Mouse (Mus musculus) limb, embryonic 14.5 days (tissue): Measurements from ENCODE around the gene Trpd52l3. TPM values are rescaled to one million over a fixed set of nuclear protein-coding genes. Genes with fewer than 3 reads are reported as not detected.

Source experiments
- ATAC-seq: fragments of 200-750 bp; cut with Nextera tagmentation; 2 replicates; pipeline ENCODE4 v1.8.0; 2017; ENCODE audit warnings: low read depth, moderate number of reproducible peaks, moderate TSS enrichment; ENCODE audit not compliant: low FRiP score
- DNase-seq: peaks from one replicate; pipeline ENCODE4 v3.0.0-alpha.2; 2015; ENCODE audit warnings: low spot score
- H3K27ac ChIP-seq: fragments of 300-500 bp; sonication (generic); replicated peaks from 2 replicates; pipeline ENCODE4 v1.5.1; 2014; ENCODE audit warnings: low read depth, mild to moderate bottlenecking, low read length, moderate library complexity, mixed read lengths
- H3K27me3 ChIP-seq: fragments of 300-500 bp; sonication (generic); 2 replicates; pipeline ENCODE4 v1.6.1; 2014; ENCODE audit warnings: low read length, mixed read lengths; ENCODE audit not compliant: control insufficient read depth, insufficient read depth
- H3K36me3 ChIP-seq: fragments of 300-500 bp; sonication (generic); 2 replicates; pipeline ENCODE4 v1.6.1; 2014; ENCODE audit warnings: mild to moderate bottlenecking, low read length, moderate library complexity, mixed read lengths; ENCODE audit not compliant: control insufficient read depth, insufficient read depth
- H3K4me1 ChIP-seq: fragments of 300-500 bp; sonication (generic); 2 replicates; pipeline ENCODE4 v1.6.1; 2014; ENCODE audit warnings: antibody characterized with exemption, low read length, mixed read lengths; ENCODE audit not compliant: control insufficient read depth, insufficient read depth
- H3K4me2 ChIP-seq: fragments of 300-500 bp; sonication (generic); replicated peaks from 2 replicates; pipeline ENCODE4 v1.6.1; 2014; ENCODE audit warnings: low read depth, mild to moderate bottlenecking, low read length, moderate library complexity; ENCODE audit not compliant: severe bottlenecking
- H3K4me3 ChIP-seq: fragments of 300-500 bp; sonication (generic); replicated peaks from 2 replicates; pipeline ENCODE4 v1.5.1; 2014; ENCODE audit warnings: low read length
- H3K9ac ChIP-seq: fragments of 300-500 bp; sonication (generic); 2 replicates; pipeline ENCODE4 v1.6.1; 2014; ENCODE audit warnings: mild to moderate bottlenecking, low read depth, low read length, moderate library complexity; ENCODE audit not compliant: severe bottlenecking
- H3K9me3 ChIP-seq: fragments of 300-500 bp; sonication (generic); 2 replicates; pipeline ENCODE4 v1.6.1; 2016; ENCODE audit warnings: low read length; ENCODE audit not compliant: control insufficient read depth
- POLR2A ChIP-seq: fragments of 200-500 bp; IDR thresholded peaks from 2 replicates; pipeline ENCODE4 v1.8.0; 2012; ENCODE audit warnings: inconsistent platforms, mild to moderate bottlenecking, moderate library complexity, borderline replicate concordance; ENCODE audit not compliant: insufficient read depth, insufficient read length; ENCODE audit errors: extremely low read depth
- WGBS: fragments of 180-500 bp; shearing (Covaris S2); extraction: QIAGEN DNeasy Blood & Tissue Kit; methylation state at CpG from one replicate; pipeline ENCODE4 v1.1.7; 2014; 5-methylcytosine and 5-hydroxymethylcytosine counted together
- polyA plus RNA-seq, 2 experiments: library from polyadenylated mRNA; depleted of rRNA in 1 of 2; stranded (reverse) in 1 of 2; unstranded in 1 of 2; fragments of >200 nt; fragmentation: Nextera tagmentation in 1 of 2; extraction: Ambion mirVana in 1 of 2; gene quantifications; 2 replicates each; pipeline versions ENCODE4 v1.2.1 to v1.2.3; 2012 to 2014

The Trpd52l3 gene
- polyA plus RNA-seq, 2 experiments, result not detected

- H3K27me3 ChIP-seq, result no peaks in the 10 kb centered on the region
- ATAC-seq (no peak), DNase-seq (no peak)
- TF ChIP-seq POLR2A, result no peak
- 95% methylated on average over 1 of the region's 1 CpGs for WGBS
- peaks cover 42% of the 10 kb centered on the region for H3K36me3 ChIP-seq
- no peak overlapping the region for H3K27ac ChIP-seq
- H3K4me2 ChIP-seq, result no peak overlapping the region
- no peak overlapping the region for H3K4me3 ChIP-seq
- no peak overlapping the region for H3K9ac ChIP-seq
- 0 out of 2 replicates have a peak, but pooled peaks cover 3% of the 10 kb centered on the region for H3K9me3 ChIP-seq
- no peaks in the 10 kb centered on the region for H3K4me1 ChIP-seq
Observed at GRCm38 (mm10) chr19:30044630-30045029, 41.0 kb downstream of the Trpd52l3 start.

- H3K4me1 ChIP-seq, result no peaks in the 10 kb centered on the region
- no peak overlapping the region for H3K4me3 ChIP-seq
- DNase-seq (no peak), ATAC-seq (no peak)
- H3K36me3 ChIP-seq, result peaks cover 42% of the 10 kb centered on the region
- no peaks in the 10 kb centered on the region for H3K27me3 ChIP-seq
- no peak overlapping the region for H3K4me2 ChIP-seq
- H3K9me3 ChIP-seq, result 0 out of 2 replicates have a peak, but pooled peaks cover 3% of the 10 kb centered on the region
- H3K27ac ChIP-seq, result no peak overlapping the region
- no peak for TF ChIP-seq POLR2A
- no peak overlapping the region for H3K9ac ChIP-seq
- 80% methylated on average over 1 of the region's 1 CpGs for WGBS
Observed at GRCm38 (mm10) chr19:30045857-30046256, 42.3 kb downstream of the Trpd52l3 start.

GRCm38 (mm10) chr19:30050584-30050983 is 47.0 kb downstream of the Trpd52l3 start:
- no peaks in the 10 kb centered on the region for H3K27me3 ChIP-seq
- ATAC-seq (no peak), DNase-seq (no peak)
- 0 out of 2 replicates have a peak, but pooled peaks cover 3% of the 10 kb centered on the region for H3K9me3 ChIP-seq
- H3K4me3 ChIP-seq, result no peak overlapping the region
- no peak overlapping the region for H3K27ac ChIP-seq
- peaks cover 18% of the 10 kb centered on the region; the same call in 1 of the 2 replicates for H3K36me3 ChIP-seq
- no peaks in the 10 kb centered on the region for H3K4me1 ChIP-seq
- 93% methylated on average over 2 of the region's 2 CpGs for WGBS
- H3K4me2 ChIP-seq, result no peak overlapping the region
- no peak overlapping the region for H3K9ac ChIP-seq
- no peak for TF ChIP-seq POLR2A

GRCm38 (mm10) chr19:30051479-30051878 is 47.9 kb downstream of the Trpd52l3 start:
- no peaks in the 10 kb centered on the region for H3K4me1 ChIP-seq
- ATAC-seq (no peak), DNase-seq (no peak)
- no peak overlapping the region for H3K9ac ChIP-seq
- no peak overlapping the region for H3K27ac ChIP-seq
- H3K27me3 ChIP-seq, result no peaks in the 10 kb centered on the region
- 85% methylated on average over 3 of the region's 3 CpGs for WGBS
- no peak for TF ChIP-seq POLR2A
- peaks cover 13% of the 10 kb centered on the region; the same call in 1 of the 2 replicates for H3K36me3 ChIP-seq
- 0 out of 2 replicates have a peak, but pooled peaks cover 2% of the 10 kb centered on the region for H3K9me3 ChIP-seq
- no peak overlapping the region for H3K4me2 ChIP-seq
- H3K4me3 ChIP-seq, result no peak overlapping the region

GRCm38 (mm10) chr19:30054218-30054617 is 50.6 kb downstream of the Trpd52l3 start:
- 97% methylated on average over 2 of the region's 2 CpGs for WGBS
- H3K4me3 ChIP-seq, result no peak overlapping the region
- ATAC-seq (no peak), DNase-seq (no peak)
- H3K4me2 ChIP-seq, result no peak overlapping the region
- no peaks in the 10 kb centered on the region for H3K4me1 ChIP-seq
- TF ChIP-seq POLR2A, result no peak
- peaks cover 3% of the 10 kb centered on the region; the same call in 1 of the 2 replicates for H3K36me3 ChIP-seq
- H3K9ac ChIP-seq, result no peak overlapping the region
- H3K27me3 ChIP-seq, result no peaks in the 10 kb centered on the region
- H3K9me3 ChIP-seq, result no peaks in the 10 kb centered on the region
- no peak overlapping the region for H3K27ac ChIP-seq

Other genes with a start within 250 kb of the Trpd52l3 start
- gene 9930021J03Rik, start 197.8 kb upstream of the Trpd52l3 start, polyA plus RNA-seq (2012; rRNA removed), result 23.0 and 23.7 TPM in 2 replicates
- gene 9930021J03Rik, start 197.8 kb upstream of the Trpd52l3 start, polyA plus RNA-seq (2014; fragmentation: Nextera tagmentation; extraction: Ambion mirVana), result 8.5 and 9.5 TPM in 2 replicates
- 6.3 and 8.0 TPM in 2 replicates for gene Ranbp6, start 190.8 kb upstream of the Trpd52l3 start, polyA plus RNA-seq (2012; rRNA removed)
- gene Ranbp6, start 190.8 kb upstream of the Trpd52l3 start, polyA plus RNA-seq (2014; fragmentation: Nextera tagmentation; extraction: Ambion mirVana), result 20.5 and 22.8 TPM in 2 replicates
- gene Il33, start 78.7 kb upstream of the Trpd52l3 start, polyA plus RNA-seq (2012; rRNA removed), result 2.7 and 2.9 TPM in 2 replicates
- gene Il33, start 78.7 kb upstream of the Trpd52l3 start, polyA plus RNA-seq (2014; fragmentation: Nextera tagmentation; extraction: Ambion mirVana), result 2.7 and 2.9 TPM in 2 replicates
- gene Uhrf2, start 26.7 kb downstream of the Trpd52l3 start, polyA plus RNA-seq (2012; rRNA removed), result 129 and 158 TPM in 2 replicates
- 65.2 and 74.8 TPM in 2 replicates for gene Uhrf2, start 26.7 kb downstream of the Trpd52l3 start, polyA plus RNA-seq (2014; fragmentation: Nextera tagmentation; extraction: Ambion mirVana)
- 4.9 and 6.6 TPM in 2 replicates for gene Gldc, start 171.6 kb downstream of the Trpd52l3 start, polyA plus RNA-seq (2012; rRNA removed)
- gene Gldc, start 171.6 kb downstream of the Trpd52l3 start, polyA plus RNA-seq (2014; fragmentation: Nextera tagmentation; extraction: Ambion mirVana), result 7.5 and 8.9 TPM in 2 replicates
- gene Mbl2, start 229.2 kb downstream of the Trpd52l3 start, polyA plus RNA-seq (2012; rRNA removed), result not detected in 2 replicates
- gene Mbl2, start 229.2 kb downstream of the Trpd52l3 start, polyA plus RNA-seq (2014; fragmentation: Nextera tagmentation; extraction: Ambion mirVana), result not detected in 2 replicates